Mouse (Mus musculus) heart, adult 10 weeks (tissue): Measurements from ENCODE around the gene Aldh3b2. TPM values are rescaled to one million over a fixed set of nuclear protein-coding genes. Genes with fewer than 3 reads are reported as not detected.

ENCODE experiments used
- polyA plus RNA-seq: library from polyadenylated mRNA; stranded (reverse); fragments of 350-450 nt; fragmentation: Illumina TruSeq; extraction: RNeasy Lipid Tissue Mini Kit (QIAGEN cat#74804); gene quantifications from one replicate; pipeline ENCODE4 v1.2.3, GENCODE M21; 2014; ENCODE audit warnings: low read depth, low replicate concordance

Gene Aldh3b2
- polyA plus RNA-seq: 0.37 TPM

GRCm38 (mm10) chr19:3972229-3972628, at the start of gene Aldh3b2:
TSS of gene Aldh3b2 (plus strand) at chr19:3972328.

GRCm38 (mm10) chr19:3929211-3929941, 42.8 kb upstream of the Aldh3b2 start, which contains the start of gene Aldh3b1:
TSS of gene Aldh3b1 (minus strand) at chr19:3929808.

DNA sequence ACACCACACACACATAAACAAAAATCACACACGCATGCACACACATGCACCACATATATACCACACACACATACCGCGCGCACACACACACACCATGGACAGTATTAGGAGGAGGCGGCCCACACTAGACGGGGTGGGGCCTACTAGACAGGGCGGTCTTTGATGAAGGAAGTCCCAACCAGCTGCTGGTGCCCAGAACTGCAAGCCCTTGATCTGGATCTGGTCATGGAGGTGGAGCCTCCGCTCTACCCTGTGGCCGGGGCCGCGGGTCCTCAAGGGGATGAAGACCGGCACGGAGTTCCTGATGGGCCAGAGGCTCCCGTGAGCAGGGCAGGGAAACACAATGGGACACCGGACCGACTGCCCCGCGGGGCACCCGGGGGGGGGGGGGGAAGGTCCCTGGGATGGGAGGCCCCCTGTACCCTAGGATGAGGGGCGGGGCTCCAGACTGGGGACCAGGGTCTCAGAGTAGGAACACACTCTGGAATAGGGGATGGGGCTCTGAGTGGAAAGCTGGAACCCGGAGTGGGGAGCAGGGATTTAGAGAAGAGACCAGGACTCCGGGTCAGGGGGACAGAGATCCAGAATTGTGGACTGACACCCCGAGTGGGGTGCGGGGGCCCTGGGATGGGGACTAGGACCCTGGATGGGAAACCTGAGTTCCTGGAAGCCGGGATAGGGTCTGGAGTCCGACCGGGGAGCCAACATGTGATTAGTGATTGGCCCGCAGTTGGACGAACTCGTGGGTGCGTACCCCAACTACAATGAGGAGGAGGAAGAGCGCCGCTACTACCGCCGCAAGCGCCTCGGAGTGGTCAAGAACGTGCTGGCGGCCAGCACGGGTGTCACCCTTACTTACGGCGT, 36.9 kb upstream of the Aldh3b2 start, which contains the start of gene Unc93b1:
TSS of gene Unc93b1 (plus strand) at position 155 of the 864 bp plus-strand sequence.

DNA sequence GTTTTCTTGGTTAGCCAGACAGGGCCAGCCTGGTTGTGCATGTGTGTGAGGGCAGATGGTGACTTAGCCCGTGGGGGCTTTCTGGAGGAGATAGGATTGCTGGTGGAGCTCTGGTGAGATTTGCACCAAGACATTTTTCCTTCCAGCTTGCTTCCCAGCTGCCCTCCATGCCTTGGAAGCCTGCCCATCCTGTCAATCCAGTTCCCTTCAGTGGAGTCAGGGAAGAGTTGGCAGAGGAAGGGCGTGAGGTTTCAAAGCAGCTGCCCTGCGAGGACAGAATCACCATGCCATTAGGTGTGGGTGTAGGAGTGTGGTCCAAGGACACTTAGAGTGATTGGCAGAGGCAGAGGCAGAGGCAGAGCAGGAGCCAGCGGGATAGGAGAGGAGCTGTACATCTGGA, 13.7 kb upstream of the Aldh3b2 start, which contains the start of gene Aldh3b3:
TSS of gene Aldh3b3 (plus strand) at position 176 of the 400 bp plus-strand sequence.

GRCm38 (mm10) chr19:3986334-3986733, 14.2 kb downstream of the Aldh3b2 start, which contains the start of gene Acy3:
TSS of gene Acy3 (plus strand) at chr19:3986570.

GRCm38 (mm10) chr19:3992416-3992815, 20.3 kb downstream of the Aldh3b2 start, which contains the start of gene Tbx10:
TSS of gene Tbx10 (plus strand) at chr19:3992752.

DNA sequence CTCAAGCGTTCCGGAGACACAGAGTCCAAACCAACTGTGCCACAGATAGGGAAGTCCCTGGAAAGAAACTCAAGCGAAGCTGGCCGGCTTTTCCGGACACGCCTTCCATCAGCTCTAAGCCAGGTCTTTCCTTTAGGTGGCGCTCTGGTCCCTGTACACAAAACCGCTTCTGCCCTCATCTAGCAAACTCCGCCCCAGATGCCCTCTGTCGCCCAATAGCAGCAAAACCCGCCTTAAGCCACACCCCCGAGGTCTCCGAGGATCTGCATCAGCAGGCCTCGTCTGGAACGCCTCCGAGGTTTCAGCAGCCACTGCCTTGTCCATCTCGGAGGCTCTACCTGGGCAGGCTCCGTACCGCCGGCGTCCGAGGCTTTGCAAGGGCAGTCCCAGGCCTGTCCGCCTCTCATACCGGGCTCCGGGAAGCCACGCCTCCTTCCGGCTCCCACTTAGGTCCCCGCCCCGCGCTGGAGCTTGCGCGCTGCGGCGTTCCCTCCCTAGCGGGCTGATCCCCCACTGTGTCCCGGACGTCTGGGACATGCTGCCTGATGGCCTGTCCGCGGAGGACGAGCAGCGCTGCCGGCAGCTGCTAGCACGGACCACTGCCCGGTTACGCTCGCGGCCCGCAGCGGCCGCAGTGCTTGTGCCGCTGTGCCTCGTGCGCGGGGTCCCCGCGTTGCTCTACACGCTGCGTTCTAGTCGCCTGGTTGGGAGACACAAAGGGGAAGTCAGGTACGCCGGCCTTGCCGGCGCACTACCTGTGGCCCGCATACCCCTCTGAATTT, 28.2 kb downstream of the Aldh3b2 start, which contains the start of the genes Nudt8 and Gm49405:
TSS of gene Nudt8 (plus strand) at position 462 of the 782 bp plus-strand sequence.
TSS of gene Gm49405 (plus strand) at position 508 of the 782 bp plus-strand sequence.

GRCm38 (mm10) chr19:4003112-4003511, 31.0 kb downstream of the Aldh3b2 start, which contains the start of gene Doc2g:
TSS of gene Doc2g (plus strand) at chr19:4003313.

DNA sequence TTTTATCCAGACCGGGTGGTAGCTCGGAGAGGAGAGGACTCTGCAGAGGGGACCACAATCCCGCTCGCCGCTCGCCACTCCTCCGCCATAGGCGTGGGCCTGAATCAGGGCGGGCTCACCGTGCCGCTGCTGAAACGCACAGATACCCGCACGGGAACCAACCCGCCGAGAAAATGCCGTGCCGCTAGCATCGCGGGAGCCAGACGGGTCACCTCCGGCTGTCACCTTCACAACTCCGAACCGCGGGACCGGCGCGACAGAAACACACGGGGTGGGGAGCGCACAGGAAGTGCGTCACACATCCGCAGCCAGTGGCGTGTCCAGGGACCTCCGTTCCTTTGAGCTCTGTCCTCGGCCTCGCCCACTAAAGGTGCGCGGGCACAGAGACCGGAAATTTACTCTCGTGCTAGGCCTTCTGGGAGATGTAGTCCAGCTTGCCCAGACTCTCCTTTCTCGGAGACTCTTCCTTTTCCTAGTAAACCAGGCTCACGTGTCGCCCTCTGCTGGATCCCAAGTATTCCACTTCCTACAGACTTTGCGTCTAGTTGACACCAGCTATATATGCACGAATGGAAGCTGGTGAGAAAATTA, 40.4 kb downstream of the Aldh3b2 start, which contains the start of gene Ndufv1:
TSS of gene Ndufv1 (minus strand) at position 375 of the 591 bp plus-strand sequence.

Other genes with a start within 250 kb of the Aldh3b2 start
- gene Kmt5b, start 204.9 kb upstream of the Aldh3b2 start, polyA plus RNA-seq: 22.8 TPM
- 10.1 TPM for gene Chka, start 120.6 kb upstream of the Aldh3b2 start, polyA plus RNA-seq
- 21.1 TPM for gene Tcirg1, start 65.2 kb upstream of the Aldh3b2 start, polyA plus RNA-seq
- 561 TPM for gene Ndufs8, start 59.6 kb upstream of the Aldh3b2 start, polyA plus RNA-seq
- gene Aldh3b1, start 42.5 kb upstream of the Aldh3b2 start, polyA plus RNA-seq: 2.2 TPM
- gene Unc93b1, start 37.1 kb upstream of the Aldh3b2 start, polyA plus RNA-seq: 19.0 TPM
- gene Aldh3b3, start 13.7 kb upstream of the Aldh3b2 start, polyA plus RNA-seq: 2.3 TPM
- gene Acy3, start 14.2 kb downstream of the Aldh3b2 start, polyA plus RNA-seq: 51.1 TPM
- gene Tbx10, start 20.4 kb downstream of the Aldh3b2 start, polyA plus RNA-seq: not detected
- 167 TPM for gene Nudt8, start 28.3 kb downstream of the Aldh3b2 start, polyA plus RNA-seq
- 9.5 TPM for gene Gm49405, start 28.3 kb downstream of the Aldh3b2 start, polyA plus RNA-seq
- gene Doc2g, start 31.0 kb downstream of the Aldh3b2 start, polyA plus RNA-seq: 265 TPM
- gene Ndufv1, start 40.5 kb downstream of the Aldh3b2 start, polyA plus RNA-seq: 979 TPM
- gene Gstp1, start 65.7 kb downstream of the Aldh3b2 start, polyA plus RNA-seq: 343 TPM
- 33.1 TPM for gene Gstp2, start 73.7 kb downstream of the Aldh3b2 start, polyA plus RNA-seq
- gene Gstp3, start 87.2 kb downstream of the Aldh3b2 start, polyA plus RNA-seq: not detected
- not detected for gene Cabp2, start 109.2 kb downstream of the Aldh3b2 start, polyA plus RNA-seq
- 40.5 TPM for gene Cdk2ap2, start 124.9 kb downstream of the Aldh3b2 start, polyA plus RNA-seq
- gene Pitpnm1, start 127.7 kb downstream of the Aldh3b2 start, polyA plus RNA-seq: 21.9 TPM
- 71.4 TPM for gene Aip, start 153.5 kb downstream of the Aldh3b2 start, polyA plus RNA-seq
- gene Gpr152, start 167.5 kb downstream of the Aldh3b2 start, polyA plus RNA-seq: not detected
- not detected for gene Cabp4, start 171.7 kb downstream of the Aldh3b2 start, polyA plus RNA-seq
- gene Coro1b, start 176.3 kb downstream of the Aldh3b2 start, polyA plus RNA-seq: 54.9 TPM
- 1.1 TPM for gene Ptprcap, start 181.3 kb downstream of the Aldh3b2 start, polyA plus RNA-seq
- 26.9 TPM for gene Rps6kb2, start 191.0 kb downstream of the Aldh3b2 start, polyA plus RNA-seq
- gene Carns1, start 203.2 kb downstream of the Aldh3b2 start, polyA plus RNA-seq: 49.6 TPM
- 22.6 TPM for gene Tbc1d10c, start 219.0 kb downstream of the Aldh3b2 start, polyA plus RNA-seq
- 318 TPM for gene Ppp1ca, start 219.7 kb downstream of the Aldh3b2 start, polyA plus RNA-seq
- gene Rad9a, start 229.3 kb downstream of the Aldh3b2 start, polyA plus RNA-seq: 6.4 TPM
- gene Clcf1, start 241.9 kb downstream of the Aldh3b2 start, polyA plus RNA-seq: 3.0 TPM
- gene AC109138.7, start 242.0 kb downstream of the Aldh3b2 start, polyA plus RNA-seq: not detected